Comparison of ENCODE assay signal across 11 mouse cellular contexts in genomic region chr1:106653441-106653860, GRCm38 (mm10).
DNase-seq lines count a peak whose midpoint lies in the region; ATAC-seq and TF ChIP-seq lines count a peak whose summit lies in the region.
"Had no signal": no experiment of that assay in that cellular context is flagged by ENCODE, and none has a peak within 500 bp of the region (broad histone marks: within the 10 kb centered on the region; RNA-seq: fewer than 3 reads in every experiment).

No protein-coding gene starts in this region.

- DNase-seq in lung, adult 18-20 months = no peak
- peak; percentile 69 to 70 for DNase-seq in heart, postnatal 10 days
- no peak for DNase-seq in urinary bladder, postnatal 4 days (ENCODE audit: low spot score in 2 of 2)
- DNase-seq: gastrocnemius, postnatal 10 days; kidney, adult 9 months; lung, postnatal 36 days; thymus, adult 18-20 months had no signal

- no peak for ATAC-seq in lung, embryonic 16.5 days (ENCODE audit: low read depth)
- ATAC-seq in common myeloid progenitor, adult 5-6 weeks (replicated peaks; ENCODE audit: low read depth, poor library complexity, severe bottlenecking) = peak; percentile 87
- ATAC-seq in liver, embryonic 16.5 days (ENCODE audit: low read depth) = peak; percentile 59; the same call in 1 of the 2 replicates
- no peak for ATAC-seq in intestine, postnatal 0 days

- H3K4me2 ChIP-seq in lung, embryonic 16.5 days (ENCODE audit: low read depth, low read length) = no peak overlapping the region
- no peak overlapping the region for H3K4me2 ChIP-seq in liver, embryonic 16.5 days (ENCODE audit: low read depth, low read length)
- H3K4me2 ChIP-seq in intestine, postnatal 0 days (replicated peaks; ENCODE audit: low read depth) = no peak overlapping the region

- no peaks in the 10 kb centered on the region for H3K27me3 ChIP-seq in lung, embryonic 16.5 days (ENCODE audit: control insufficient read depth, insufficient read depth, low read depth, low read length)
- no peaks in the 10 kb centered on the region for H3K27me3 ChIP-seq in liver, embryonic 16.5 days (ENCODE audit: control insufficient read depth, insufficient read depth, low read depth, low read length)
- no peaks in the 10 kb centered on the region for H3K27me3 ChIP-seq in intestine, postnatal 0 days (replicated peaks; ENCODE audit: control insufficient read depth, insufficient read depth, low read length)

- H3K27ac ChIP-seq in lung, embryonic 16.5 days (ENCODE audit: low read length) = 0 out of 2 replicates have a peak overlapping the region, but pooled peaks have one; percentile 12
- no peak overlapping the region for H3K27ac ChIP-seq in liver, embryonic 16.5 days (ENCODE audit: low read length)
- H3K27ac ChIP-seq in intestine, postnatal 0 days (ENCODE audit: low read depth, low read length) = no peak overlapping the region

- TF ChIP-seq CTCF in intestine, postnatal 0 days (IDR thresholded peaks at IDR 0.05; ENCODE audit: low read depth) = no peak

- no peak overlapping the region for H3K9ac ChIP-seq in lung, embryonic 16.5 days (ENCODE audit: low read length)
- no peak overlapping the region for H3K9ac ChIP-seq in liver, embryonic 16.5 days (ENCODE audit: low read depth, low read length)
- no peak overlapping the region for H3K9ac ChIP-seq in intestine, postnatal 0 days (ENCODE audit: low read depth, low read length)

- H3K9me3 ChIP-seq in lung, embryonic 16.5 days (ENCODE audit: control insufficient read depth, low read length) = no peaks in the 10 kb centered on the region
- H3K9me3 ChIP-seq in liver, embryonic 16.5 days (replicated peaks; ENCODE audit: control insufficient read depth, low read length) = no peaks in the 10 kb centered on the region
- no peaks in the 10 kb centered on the region for H3K9me3 ChIP-seq in intestine, postnatal 0 days (ENCODE audit: control insufficient read depth)

- WGBS in lung, embryonic 16.5 days = 51% methylated on average over 4 of the region's 4 CpGs
- WGBS in liver, embryonic 16.5 days (ENCODE audit: insufficient replicate concordance) = 20% methylated on average over 4 of the region's 4 CpGs
- 58% methylated on average over 4 of the region's 4 CpGs for WGBS in intestine, postnatal 0 days

- intact Hi-C loops in heart, postnatal 10 days (cut with DNase I) = no loop called here

- H3K4me3 ChIP-seq in lung, embryonic 16.5 days (ENCODE audit: low read length) = no peak overlapping the region
- H3K4me3 ChIP-seq in liver, embryonic 16.5 days (ENCODE audit: low read depth, low read length) = no peak overlapping the region
- H3K4me3 ChIP-seq in intestine, postnatal 0 days (ENCODE audit: low read depth, low read length) = no peak overlapping the region

- no peaks in the 10 kb centered on the region for H3K36me3 ChIP-seq in lung, embryonic 16.5 days (ENCODE audit: control insufficient read depth, insufficient read depth, low read length)
- H3K36me3 ChIP-seq in liver, embryonic 16.5 days (ENCODE audit: control insufficient read depth, insufficient read depth) = no peaks in the 10 kb centered on the region
- no peaks in the 10 kb centered on the region for H3K36me3 ChIP-seq in intestine, postnatal 0 days (ENCODE audit: control insufficient read depth, insufficient read depth)

- H3K4me1 ChIP-seq in lung, embryonic 16.5 days (replicated peaks; ENCODE audit: control insufficient read depth, insufficient read depth, low read length) = peaks cover 3% of the 10 kb centered on the region; the same call in 1 of the 2 replicates
- no peaks in the 10 kb centered on the region; the same call in 1 of the 2 replicates for H3K4me1 ChIP-seq in liver, embryonic 16.5 days (ENCODE audit: control insufficient read depth, low read depth, low read length)
- H3K4me1 ChIP-seq in intestine, postnatal 0 days (replicated peaks; ENCODE audit: control insufficient read depth, insufficient read depth, low read length) = no peaks in the 10 kb centered on the region

Comparison
In these comparisons a context has a peak if more than half of its experiments do, and no peak if none do; other contexts are left out.
1. ATAC-seq: peak in common myeloid progenitor, adult 5-6 weeks (single experiment) and liver, embryonic 16.5 days (single experiment); none in lung, embryonic 16.5 days (single experiment) and intestine, postnatal 0 days (single experiment).
2. DNase-seq: peak in heart, postnatal 10 days (2 of 2); none in lung, adult 18-20 months (0 of 2) and urinary bladder, postnatal 4 days (0 of 2).